ENCODE assay signal across 28 mouse cellular contexts in the genomic region with DNA sequence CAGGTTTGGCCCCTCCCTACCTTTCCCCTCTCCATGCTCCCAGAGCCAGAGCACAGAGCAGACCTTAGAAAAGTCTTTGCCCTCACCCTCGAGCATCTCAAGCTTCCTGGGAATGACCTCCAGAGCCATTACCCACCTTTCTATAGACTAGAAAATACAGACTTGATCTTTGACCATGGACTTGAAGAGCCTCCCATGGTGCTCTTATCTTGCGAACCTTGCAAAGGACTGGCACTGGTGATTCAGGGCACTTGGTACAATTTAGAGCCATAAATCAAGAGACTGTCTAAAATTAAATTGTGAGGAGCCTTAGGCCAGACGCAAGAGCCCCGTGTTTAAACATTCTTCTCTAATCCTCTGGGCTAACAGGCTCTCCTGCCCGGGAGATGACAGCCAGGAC.
"Had no signal": no experiment of that assay in that cellular context is flagged by ENCODE, and none has a peak within 500 bp of the region (broad histone marks: within the 10 kb centered on the region; RNA-seq: fewer than 3 reads in every experiment).

No protein-coding gene starts in this region.

- H3K4me3 ChIP-seq: embryonic facial prominence, embryonic 10.5 days; embryonic facial prominence, embryonic 12.5 days; embryonic facial prominence, embryonic 13.5 days; embryonic facial prominence, embryonic 15.5 days; erythroblast, embryonic 14.5 days; forebrain, embryonic 10.5 days; forebrain, embryonic 12.5 days; forebrain, embryonic 13.5 days; forebrain, embryonic 15.5 days; gastrocnemius, adult 2 months; heart, adult 2 months had no signal

- H3K36me3 ChIP-seq: embryonic facial prominence, embryonic 10.5 days; embryonic facial prominence, embryonic 12.5 days; embryonic facial prominence, embryonic 13.5 days; embryonic facial prominence, embryonic 15.5 days; forebrain, embryonic 10.5 days; forebrain, embryonic 12.5 days; forebrain, embryonic 15.5 days had no signal

- ATAC-seq: forebrain, embryonic 13.5 days; forebrain, embryonic 14.5 days; forebrain, embryonic 15.5 days; forebrain, embryonic 16.5 days; forebrain, postnatal 0 days had no signal

- H3K4me1 ChIP-seq: embryonic facial prominence, embryonic 10.5 days; embryonic facial prominence, embryonic 12.5 days; embryonic facial prominence, embryonic 13.5 days; embryonic facial prominence, embryonic 15.5 days; forebrain, embryonic 10.5 days; forebrain, embryonic 12.5 days; forebrain, embryonic 13.5 days had no signal

- DNase-seq: cerebellum, adult 18-20 months; cerebellum, adult 2 months; cerebellum, adult 8-10 months; cerebellum, adult 9-11 months; cerebellum, postnatal 10 days; cerebellum, postnatal 14 days; cerebellum, postnatal 25 days; cerebellum, postnatal 36 days; embryo, embryonic 11 days; forebrain, postnatal 0 days; gastrocnemius, adult 2 months; gastrocnemius, postnatal 10 days; gastrocnemius, postnatal 14 days; gastrocnemius, postnatal 25 days; gastrocnemius, postnatal 36 days; heart, adult 18-20 months; heart, adult 2 months had no signal

- H3K9me3 ChIP-seq: embryonic facial prominence, embryonic 10.5 days; embryonic facial prominence, embryonic 12.5 days; embryonic facial prominence, embryonic 13.5 days; embryonic facial prominence, embryonic 15.5 days; forebrain, embryonic 10.5 days; forebrain, embryonic 12.5 days; forebrain, embryonic 13.5 days; forebrain, embryonic 15.5 days had no signal

- H3K27ac ChIP-seq: embryonic facial prominence, embryonic 10.5 days; embryonic facial prominence, embryonic 12.5 days; embryonic facial prominence, embryonic 13.5 days; embryonic facial prominence, embryonic 15.5 days; forebrain, embryonic 10.5 days; forebrain, embryonic 12.5 days; forebrain, embryonic 13.5 days; forebrain, embryonic 15.5 days; gastrocnemius, adult 2 months; heart, adult 2 months had no signal

- H3K27me3 ChIP-seq: embryonic facial prominence, embryonic 12.5 days; embryonic facial prominence, embryonic 13.5 days; embryonic facial prominence, embryonic 15.5 days; forebrain, embryonic 12.5 days; forebrain, embryonic 13.5 days; forebrain, embryonic 15.5 days had no signal

- H3K4me2 ChIP-seq: embryonic facial prominence, embryonic 12.5 days; embryonic facial prominence, embryonic 13.5 days; embryonic facial prominence, embryonic 15.5 days; forebrain, embryonic 12.5 days; forebrain, embryonic 13.5 days; forebrain, embryonic 15.5 days had no signal

- H3K9ac ChIP-seq: embryonic facial prominence, embryonic 12.5 days; embryonic facial prominence, embryonic 13.5 days; embryonic facial prominence, embryonic 15.5 days; forebrain, embryonic 12.5 days; forebrain, embryonic 13.5 days; forebrain, embryonic 15.5 days; forebrain, postnatal 0 days had no signal
